Mouse (Mus musculus): ENCODE results near the gene Ankub1.

DNA sequence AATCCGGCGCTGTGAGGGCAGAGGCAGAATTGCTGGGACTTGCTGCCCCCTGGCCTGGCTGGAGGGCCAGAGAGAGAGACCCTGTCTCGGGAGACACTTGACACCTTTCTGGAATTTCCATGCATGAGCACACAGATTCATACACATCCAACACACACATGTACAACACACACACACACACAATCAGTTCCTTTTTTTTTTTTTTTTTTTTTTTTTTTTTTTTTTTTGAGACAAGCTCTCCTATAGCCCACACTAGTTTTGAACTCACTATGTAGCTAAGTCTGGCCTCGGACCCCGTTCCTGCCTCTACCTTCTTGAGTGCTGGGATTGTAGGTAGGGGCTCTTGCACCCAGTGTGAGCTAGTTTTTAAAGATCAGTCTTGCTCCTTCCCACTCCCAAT lies 26.7 kb downstream of the Ankub1 start:
- TF ChIP-seq CTCF (IDR thresholded peaks at IDR 0.05; ENCODE audit: low read depth, low read length) (no peak), EP300 (IDR thresholded peaks at IDR 0.05; ENCODE audit: insufficient read depth, low read depth, low read length) (no peak)
